Mouse (Mus musculus) forelimb bud, embryonic 11.5 days (tissue): Measurements from ENCODE around the gene Slc13a4.

Source experiments
- DNase-seq: peaks from one replicate; pipeline ENCODE4 v3.0.0-alpha.2; 2012; ENCODE audit warnings: low read depth, low spot score

Gene Slc13a4

DNA sequence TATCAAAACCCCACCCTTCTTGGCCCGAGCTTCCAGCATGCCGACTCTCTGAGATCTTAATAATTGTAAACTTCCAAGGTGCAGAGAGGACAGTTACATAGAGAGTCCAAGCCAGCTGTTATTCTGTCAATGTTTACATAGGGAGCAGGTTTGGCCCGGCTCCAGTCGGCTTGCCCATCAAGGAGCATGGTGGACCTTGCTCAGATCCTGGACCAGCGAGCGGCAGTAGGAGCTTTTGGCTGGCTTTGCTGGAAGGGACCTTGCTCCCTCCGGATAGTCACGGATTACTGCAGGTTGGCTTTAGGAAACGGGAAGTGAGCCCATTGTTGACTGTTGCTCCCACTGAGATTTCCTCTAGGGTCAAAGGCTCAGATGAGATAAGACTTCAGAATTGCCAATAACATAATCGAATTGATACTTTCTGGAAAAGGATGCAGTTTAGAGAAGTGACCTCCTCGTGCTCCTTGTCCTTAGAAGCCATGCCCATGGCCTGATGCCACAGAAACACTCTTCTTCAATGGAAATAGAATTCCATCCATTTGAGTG is 4.5 kb downstream of the Slc13a4 start:
- DNase-seq: no peak

DNA sequence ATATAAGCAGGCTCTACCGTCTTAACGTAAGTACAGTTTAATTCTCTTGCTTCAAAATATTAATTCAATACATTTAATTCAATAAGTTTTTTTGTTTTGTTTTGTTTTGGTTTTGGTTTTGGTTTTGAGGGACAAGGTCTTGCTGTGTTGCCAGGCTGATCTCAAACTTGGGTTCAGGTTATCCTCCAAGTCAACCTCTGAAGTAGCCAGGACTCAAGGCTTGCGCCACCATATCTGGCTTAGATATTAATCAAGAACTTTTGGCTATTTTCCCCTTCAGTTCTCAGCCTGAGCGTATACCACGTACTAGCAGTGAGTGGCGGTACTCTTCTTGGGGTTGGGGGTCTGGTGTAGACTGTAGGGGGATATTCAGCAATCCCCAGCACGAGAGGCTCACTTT is 5.3 kb downstream of the Slc13a4 start:
- no peak for DNase-seq

DNA sequence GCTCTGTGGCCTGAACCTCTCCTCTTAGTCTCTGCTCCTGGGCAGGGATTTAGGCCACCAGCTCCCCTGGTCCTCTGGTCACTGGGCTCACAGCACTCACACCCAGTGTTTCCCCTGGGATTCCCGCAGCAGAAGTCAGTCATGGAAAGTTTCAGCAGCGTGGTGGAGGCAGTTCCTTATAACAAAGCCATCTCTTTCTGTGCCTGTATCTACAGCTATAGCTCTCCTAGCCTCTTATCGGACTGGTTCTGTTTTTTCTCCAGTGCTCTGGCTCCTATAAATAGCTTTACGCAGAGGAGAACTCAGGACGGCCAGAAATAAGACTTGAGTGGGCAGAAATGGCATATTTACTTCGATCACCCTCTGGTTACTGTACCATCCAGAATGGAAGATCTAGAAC is 9.6 kb downstream of the Slc13a4 start:
- no peak for DNase-seq

DNA sequence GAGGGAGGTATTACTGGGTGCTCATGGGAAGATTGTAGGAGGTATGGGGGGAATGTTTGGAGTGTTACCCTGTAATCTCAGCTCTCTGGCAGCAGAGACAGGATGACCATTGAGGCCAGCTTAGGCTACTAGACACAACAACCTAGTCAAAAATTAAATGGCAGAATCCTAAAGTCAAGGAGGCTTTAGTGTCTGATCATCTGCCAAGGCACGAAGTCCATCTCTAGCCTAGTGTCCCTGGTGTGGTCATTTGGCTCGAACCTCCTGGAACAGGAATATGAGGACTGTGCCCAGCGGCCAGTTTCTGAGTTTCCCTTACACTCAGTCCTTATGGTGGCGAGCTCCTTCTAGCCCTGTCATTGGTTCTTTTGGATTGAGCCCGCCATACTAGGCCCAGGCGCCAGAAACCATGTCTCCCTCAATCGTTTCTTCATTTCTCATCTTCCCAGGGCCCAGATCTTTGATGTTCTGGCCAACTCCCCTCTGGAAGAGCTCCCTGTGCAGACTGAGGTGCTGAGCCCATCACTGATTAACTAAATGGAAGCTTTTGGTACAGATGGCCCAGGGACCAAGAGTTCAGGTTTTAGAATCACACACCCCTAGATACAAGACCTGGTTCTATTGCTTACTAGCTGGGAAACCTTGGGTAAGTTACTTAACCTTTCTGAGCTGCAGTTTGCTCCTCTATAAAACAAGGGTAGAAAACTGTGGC is 10.3 kb downstream of the Slc13a4 start:
- DNase-seq: no peak

DNA sequence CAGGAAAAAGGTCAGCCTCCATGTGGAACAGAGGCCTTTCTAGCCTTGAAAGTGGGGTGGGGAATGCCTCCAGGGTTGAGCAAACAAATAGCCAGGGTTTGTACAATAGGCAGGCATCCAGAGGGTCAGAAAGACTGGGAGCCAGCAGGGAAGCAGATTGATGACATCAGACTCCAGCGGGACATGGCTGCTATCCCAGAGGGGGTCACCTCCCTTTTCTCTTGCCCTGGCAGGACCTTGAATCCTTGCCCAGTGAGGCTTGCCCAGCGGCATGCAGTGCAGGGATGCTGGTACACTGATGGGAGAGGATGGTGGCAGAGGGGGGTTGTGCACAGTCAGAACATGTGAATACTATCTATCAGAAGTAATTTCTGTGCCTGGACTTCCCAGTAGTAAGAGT is 10.9 kb downstream of the Slc13a4 start:
- no peak for DNase-seq

DNA sequence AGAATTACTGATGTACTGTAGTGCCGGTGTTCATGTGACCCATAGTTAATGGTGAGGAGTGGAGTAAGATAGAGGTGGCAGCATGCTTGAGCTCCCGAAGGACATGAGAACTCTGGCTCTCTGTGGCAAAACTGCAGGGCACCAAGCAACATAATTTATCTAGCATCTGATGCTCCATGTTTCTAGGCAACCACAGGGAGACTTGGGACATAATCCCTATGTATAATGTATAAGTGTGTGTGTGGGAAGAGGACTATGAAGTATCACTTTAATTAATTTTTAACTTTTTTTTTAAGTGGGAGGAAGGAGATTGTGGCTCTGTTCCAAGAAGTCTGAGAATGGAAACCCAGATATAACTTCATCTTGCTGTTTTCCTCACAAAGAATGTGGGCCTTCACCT is 13.0 kb downstream of the Slc13a4 start:
- no peak for DNase-seq

DNA sequence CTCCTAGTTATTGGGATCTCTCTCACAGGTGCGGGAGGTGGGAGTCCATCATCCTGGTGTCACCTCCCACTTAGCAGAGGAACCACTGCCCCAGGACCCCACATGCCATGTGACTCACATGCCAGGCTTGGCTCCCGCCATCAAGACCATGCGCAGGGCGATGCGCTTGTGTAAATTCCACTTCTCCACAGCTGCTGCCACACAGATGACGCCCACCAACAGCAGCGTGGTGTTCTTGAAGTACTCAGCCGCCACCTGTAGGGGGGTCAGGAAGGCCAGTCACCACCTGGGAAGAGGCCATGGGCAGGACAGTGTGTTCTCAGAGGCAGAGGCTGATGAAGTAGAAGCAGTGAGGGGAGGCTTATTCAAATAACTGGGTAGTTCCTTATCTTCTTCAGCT is 18.3 kb downstream of the Slc13a4 start:
- no peak for DNase-seq

DNA sequence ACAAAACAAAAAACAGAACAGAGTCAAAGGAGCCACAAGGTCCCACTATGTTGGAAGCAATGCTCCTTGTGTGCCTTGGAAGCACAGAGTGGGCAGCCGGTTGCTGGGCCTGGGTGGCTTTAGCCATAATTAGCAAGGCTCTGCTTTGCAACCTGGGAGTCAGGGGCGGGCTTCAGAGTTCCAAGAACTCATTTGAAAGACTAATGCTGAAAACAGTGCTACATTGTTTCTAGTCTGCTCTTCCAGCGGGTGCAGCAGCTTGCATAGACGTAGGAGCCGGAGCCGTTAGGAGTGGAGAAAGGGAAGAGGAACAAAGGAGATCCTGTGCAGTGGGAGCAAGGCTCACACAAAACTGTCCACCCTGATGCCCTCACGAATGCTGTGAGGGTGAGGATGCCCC is 19.0 kb downstream of the Slc13a4 start:
- DNase-seq: peak; percentile 10

DNA sequence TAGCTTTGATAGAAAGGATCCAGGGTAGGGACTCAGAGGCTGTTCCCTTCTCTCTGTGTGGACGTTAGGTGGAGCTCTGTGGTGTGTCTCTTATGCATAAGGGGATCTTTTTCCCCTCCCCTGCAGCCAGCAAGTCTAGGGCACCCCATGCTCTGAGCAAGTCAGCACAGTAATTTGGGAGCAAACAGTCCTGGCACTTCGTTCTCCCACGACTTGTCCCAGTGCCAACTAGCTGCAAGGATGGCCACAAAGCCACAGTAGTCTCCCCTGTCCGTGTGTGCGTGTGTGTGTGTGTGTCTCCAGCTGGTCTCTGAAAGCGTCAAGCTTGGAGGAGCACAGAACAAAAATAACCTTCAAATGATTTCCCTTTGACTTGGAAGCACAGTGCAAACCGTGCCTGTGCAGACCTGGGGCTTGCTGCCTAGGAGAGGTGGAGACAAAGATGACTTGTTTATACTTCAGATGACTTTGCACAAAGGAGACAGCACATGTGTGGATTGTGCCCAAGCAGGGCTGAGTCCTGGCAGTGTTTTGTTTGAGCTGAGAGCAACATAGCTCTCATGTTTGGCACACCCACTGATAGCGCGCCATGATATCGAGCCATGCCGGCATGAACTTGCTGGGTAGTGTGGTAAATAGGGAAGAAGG is 19.7 kb downstream of the Slc13a4 start:
- DNase-seq: no peak

DNA sequence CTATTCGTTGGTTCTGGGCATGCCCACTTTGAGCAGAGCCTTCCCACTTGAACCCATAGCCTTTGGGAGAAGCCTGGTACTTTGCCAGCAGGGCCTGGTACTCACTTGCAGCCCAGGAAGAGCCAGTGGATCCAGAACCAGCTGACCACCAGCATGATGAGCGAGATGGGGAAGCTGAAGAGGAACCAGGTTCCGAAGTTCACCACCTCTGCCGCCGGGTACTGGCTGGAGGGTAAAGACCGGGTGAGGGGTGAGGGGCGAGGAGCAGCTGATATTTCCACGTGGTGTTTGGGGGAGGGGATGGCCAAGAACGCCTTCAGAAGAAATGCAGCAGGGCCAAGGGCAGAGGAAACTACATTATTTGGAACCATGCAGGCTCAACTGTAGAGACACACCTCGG is 28.6 kb downstream of the Slc13a4 start:
- no peak for DNase-seq

DNA sequence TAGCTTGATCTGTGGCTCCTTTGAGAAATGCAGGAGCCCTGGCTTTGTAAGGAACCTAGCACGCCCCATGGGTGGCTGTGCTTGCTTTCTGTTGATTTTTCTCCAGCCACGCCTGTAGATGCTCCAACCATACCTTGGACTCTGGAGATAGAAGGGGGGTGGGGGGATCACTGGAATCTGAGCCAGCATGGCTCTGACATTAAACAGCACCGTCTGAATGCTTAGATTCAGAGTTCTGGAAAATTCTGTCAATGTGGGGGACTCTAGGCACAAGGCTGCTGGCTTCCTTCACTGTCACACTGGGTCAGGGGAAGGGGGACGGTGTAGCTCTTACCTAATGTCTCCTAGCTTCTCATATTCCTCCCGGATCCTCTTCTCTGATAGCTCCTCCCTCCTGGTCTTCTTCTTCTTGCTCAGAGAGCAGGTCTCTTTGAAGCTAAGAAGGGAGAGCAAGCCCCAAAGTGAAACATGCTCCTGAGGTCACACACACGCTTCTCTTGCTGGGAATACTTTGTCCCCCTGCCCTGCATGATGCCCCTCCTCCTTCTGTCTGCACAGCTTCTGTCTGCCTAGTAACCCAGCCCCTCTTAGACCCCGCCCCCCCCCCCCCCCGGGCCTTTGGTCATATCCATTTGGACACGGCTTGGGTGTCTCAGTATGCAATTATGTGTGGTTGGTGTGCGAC is 29.9 kb downstream of the Slc13a4 start:
- DNase-seq: no peak

DNA sequence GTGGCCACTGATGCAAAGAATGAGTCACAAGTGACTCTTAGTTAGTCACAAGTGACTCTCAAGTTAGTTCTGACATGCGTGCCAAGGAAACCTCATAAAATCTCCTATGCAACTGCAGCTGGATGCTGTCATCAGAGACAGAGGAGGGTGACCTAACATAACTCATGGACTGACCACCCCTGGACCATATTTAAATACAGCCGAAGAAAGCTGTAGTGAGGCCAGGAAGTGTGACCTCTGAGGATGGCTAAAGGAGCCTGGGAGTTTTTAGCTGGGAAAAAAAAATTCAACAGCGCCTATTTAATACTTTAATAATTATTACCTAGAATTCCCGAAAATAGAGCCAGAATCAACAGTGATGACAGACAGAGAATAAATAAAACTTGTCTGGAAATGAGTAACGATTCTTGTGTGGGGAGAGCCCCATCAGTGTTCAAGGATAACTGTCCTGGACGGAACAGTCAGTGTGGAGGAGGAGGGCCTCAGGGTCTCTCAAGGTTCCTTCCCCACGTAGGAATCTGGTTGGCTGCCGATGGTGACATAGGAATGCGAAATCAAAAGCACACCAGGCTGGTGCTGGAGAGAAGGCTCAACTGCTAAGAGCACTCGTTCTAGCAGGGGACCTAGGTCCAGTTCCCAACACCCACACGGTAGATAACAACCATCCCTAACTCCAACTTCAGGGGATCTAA is 34.4 kb downstream of the Slc13a4 start:
- DNase-seq: no peak

DNA sequence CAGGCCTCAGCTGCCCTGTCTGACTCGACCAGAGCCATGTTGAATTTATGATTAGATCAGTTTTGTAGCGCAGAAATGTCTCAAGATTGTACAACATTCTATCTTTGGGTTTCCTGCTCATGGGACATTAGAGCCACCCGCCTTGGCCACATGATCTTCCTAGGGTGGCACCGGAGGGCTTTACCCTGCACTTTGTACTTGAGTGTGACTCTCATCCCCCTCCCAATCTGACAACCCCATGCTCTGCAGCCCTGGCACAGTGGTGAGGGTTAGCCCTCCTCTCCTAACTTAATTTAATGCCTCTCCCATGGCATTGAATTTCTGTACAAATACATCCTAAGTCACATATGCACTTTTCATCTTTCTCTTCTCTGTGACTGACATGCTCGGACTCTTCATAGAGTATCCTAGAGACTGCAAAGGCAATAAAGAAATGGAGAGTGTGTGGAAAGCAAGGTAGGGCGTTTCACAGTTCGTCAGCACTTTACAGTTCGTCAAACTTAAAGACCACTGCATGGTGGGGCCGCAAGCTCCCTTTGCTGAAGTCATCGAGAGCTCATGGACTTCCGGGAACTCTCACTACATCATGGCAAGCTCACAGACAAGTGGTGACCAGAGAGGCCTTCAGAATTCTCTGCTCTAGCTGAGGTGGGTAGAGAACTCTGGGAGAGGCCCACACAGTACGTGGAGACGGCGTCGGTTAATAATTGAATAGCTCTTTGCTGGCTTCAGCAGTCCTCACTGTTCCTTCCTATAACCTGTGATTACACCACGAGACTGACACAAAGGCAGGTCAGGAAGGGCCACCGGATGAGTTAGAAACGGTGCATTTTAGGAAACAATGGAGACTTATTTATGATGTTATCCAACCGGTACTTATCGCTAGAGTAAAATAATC is 35.8 kb downstream of the Slc13a4 start:
- DNase-seq: no peak

DNA sequence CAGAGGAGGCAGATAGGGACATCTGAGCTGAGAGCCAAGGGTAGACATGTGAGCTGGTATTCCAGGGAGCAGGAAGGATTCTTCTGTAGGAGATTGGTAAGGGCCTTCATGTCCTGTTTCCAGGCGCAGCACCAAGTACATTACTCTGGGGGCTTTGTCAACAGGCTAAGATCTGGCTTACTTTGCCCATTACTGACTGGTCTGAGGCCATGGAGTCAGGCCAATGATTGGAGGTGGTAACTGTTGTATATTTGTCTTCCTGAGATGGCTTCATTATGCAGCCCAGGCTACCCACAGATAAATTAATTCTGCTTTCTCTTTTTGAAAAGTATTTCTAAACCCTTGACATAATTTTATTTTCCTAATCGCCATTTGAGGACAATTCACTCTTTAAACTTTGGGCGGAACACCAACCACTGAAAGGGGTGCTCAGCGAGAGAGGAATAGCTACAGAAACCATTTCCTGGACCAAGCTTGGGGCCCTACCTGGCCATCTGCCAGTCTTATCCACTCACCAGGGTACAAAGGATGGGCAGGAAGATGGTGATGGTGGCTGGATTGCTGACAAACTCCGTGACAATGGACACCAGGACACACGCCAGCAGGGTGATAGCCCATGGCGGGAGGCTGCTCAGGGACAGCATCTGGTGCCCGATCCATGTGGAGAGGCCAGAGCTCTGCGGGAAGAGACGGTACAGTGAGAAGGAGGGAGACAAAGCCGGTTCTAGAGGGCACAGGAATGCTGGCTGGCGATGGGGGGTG is 36.7 kb downstream of the Slc13a4 start:
- no peak for DNase-seq

DNA sequence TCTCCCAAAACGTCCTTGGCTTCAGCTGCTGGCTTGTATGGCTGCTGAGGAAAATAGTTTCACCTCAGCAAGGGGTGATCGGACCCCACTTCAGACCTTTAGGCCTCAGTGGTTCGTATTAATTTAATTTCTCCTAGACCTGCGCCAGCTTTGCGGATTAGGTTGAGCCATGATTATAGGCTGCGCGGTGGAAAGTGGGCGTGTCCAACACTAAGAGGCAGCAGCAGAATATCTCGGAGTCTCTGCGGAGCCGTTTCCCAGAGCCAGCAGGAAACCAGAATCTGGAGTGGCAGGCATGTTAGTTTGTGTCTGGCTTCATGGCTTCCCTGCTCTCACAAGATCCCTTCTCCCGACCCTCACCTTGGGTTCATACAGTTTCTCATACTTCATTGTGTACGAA is 38.3 kb downstream of the Slc13a4 start:
- no peak for DNase-seq

DNA sequence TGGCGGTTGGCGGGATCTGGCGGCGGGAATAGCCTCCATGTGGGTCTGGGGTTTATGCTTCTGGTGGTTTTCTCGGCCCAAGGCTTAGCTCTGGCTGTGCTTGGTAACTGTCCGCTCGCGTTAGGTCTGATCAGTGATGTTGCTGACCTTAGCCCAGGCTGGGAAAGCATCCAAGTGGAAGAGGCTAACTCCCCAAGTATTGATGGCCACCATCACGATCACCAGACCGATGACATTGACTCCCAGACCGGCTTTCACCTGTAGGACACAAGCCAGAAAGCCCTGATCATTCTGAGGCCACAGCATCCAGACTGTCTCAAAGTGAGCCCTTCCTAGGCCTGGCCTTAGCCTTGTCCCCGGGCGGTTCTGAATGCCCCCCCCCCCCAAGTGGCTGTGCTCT is 39.2 kb downstream of the Slc13a4 start:
- DNase-seq: no peak

DNA sequence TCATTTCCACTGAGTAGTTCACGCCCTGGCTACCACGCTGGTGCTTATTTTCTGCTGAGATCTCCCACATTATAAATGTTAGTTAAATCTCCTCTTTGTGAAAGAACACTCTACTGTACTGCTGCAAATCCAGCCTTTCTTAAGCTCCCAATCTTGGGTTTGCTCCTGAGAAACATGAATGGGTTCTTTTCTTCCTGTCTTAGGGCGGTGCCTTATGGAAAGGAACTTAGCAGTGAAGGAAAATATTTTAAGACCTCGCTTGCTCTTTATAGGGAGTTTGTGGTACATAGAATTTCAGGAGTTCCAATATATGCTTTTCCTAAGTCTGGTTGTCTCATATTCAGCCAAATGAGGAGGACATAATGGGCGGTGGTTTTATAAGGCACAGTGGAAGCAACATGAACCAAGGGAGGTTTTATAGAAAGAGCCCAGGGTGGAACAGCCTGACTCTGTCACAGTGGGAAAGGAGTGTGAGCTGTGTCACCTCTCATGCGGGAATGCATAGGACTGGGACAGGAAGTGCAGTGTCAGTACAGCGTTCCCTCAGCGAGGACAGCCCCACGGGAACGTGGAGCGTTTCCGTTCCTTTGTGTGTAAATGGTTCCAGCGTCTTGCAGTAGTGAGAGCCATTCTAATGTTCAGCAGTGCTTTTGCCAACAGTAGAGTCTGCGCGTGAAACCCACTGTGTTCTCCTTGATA is 42.2 kb downstream of the Slc13a4 start:
- no peak for DNase-seq

DNA sequence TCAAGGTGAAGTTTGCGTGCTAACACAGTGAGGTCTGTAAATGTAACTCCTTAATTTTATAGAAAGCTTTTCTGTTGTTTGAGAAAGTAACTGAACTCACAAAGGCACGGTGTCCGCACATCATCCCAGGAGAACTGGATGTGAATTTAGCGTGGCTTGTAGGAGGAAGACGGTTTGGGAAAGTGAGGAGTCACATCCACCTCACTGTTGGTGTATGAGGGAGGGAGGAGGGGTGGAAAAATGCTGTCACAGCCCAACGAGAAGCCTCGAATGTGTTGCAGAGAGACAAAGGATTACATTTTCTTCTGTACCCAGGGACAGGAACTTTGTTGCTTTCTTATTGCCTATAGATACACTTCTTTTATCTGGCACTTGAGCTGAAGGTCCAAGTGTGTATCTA is 47.4 kb downstream of the Slc13a4 start:
- no peak for DNase-seq

DNA sequence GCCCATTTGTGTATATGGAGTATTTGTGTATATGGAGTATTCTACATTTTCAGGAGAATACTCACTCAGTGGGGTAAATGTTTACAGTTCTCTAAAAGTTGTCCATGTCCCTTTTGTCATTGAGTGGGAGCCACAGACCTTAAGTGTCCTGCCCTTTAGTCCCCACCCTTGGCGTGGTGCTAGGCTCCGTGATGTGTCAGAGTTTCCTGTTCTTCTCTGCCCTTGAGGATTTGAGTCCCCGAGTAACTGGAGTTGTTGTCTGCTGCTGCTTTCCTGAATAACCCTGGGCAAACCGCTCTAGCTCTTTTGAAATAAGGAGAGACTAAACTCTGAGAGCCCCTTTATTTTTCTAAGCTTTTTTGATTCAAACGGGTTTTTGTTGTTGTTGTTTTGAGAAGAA is 48.4 kb downstream of the Slc13a4 start:
- no peak for DNase-seq

DNA sequence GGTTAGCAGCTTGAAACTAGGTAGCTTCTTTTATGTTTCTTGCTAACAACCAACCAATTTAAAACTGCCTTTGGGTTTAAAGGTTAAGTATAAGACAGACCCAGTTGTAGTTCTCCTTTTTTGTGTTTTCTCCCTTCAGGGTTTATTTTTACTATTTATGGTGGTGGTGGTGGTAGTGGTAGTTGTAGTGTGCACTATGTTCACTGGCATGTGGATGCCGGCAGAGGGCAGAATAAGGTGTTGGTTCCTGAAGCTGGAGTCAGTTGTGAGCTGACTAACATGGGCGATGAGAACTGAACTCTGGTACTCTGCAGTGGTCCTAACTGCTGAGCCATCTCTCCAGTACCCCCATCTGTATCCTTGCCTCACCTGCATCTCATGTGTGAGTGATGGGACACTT is 49.0 kb downstream of the Slc13a4 start:
- no peak for DNase-seq
